9 mouse cellular contexts compared by ENCODE assay signal in the genomic region with DNA sequence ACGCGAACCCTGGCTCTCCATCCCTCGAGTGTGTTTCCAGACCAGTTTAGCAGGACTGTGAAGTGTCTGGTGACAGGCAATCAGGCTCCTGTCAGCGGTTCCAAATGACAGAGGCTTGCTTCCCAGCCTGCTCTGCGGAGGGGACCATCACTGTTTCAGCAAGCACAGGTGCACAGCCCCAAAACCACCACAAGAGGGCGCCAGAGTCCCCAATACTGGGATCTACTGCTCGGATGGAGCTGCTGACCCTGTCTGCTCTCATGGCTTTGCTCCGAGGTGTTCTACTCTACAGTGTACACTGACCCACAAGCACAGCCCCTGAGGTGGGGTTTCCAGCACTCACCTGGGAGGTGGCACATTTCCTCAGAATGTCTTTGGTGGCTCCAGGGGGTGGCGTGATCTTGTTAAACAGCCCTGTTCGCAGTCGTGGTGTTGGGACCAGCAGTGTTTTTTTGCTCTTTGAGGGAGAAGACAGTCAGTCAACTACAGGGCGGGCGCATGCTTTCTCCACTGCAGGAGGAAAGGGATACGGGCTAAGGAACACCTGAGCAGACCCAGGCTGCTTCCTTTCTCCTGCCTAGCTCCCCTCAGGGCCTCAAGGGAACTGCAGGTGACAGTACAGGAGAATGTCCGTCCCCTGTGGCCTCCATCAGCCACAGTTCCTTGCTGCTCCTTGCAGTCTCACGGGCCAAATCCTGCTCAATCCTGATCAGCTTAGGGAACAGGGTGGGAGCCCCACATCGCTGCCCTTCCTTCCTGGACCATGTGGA. TPM values are rescaled to one million over a fixed set of nuclear protein-coding genes. Genes with fewer than 3 reads are reported as not detected.
DNase-seq lines count a peak whose midpoint lies in the region; ATAC-seq and TF ChIP-seq lines count a peak whose summit lies in the region.
"Had no signal": no experiment of that assay in that cellular context is flagged by ENCODE, and none has a peak within 500 bp of the region (broad histone marks: within the 10 kb centered on the region; RNA-seq: fewer than 3 reads in every experiment).

No protein-coding gene starts in this region.

- TF ChIP-seq CTCF in E14TG2a.4 (conservative IDR thresholded peaks at IDR 0.05; ENCODE audit: low read length) = peak; percentile 99
- TF ChIP-seq CTCF in liver, postnatal 0 days (IDR thresholded peaks at IDR 0.05; ENCODE audit: low read depth) = peak; percentile 98

- 0 out of 2 replicates have a peak, but pooled peaks cover 3% of the 10 kb centered on the region for H3K27me3 ChIP-seq in E14TG2a.4 (ENCODE audit: insufficient read depth, low read length)
- peaks cover 4% of the 10 kb centered on the region; the same call in 1 of the 2 replicates for H3K27me3 ChIP-seq in embryonic facial prominence, embryonic 10.5 days (replicated peaks; ENCODE audit: low read depth, poor library complexity, severe bottlenecking)
- H3K27me3 ChIP-seq in liver, postnatal 0 days (ENCODE audit: insufficient read depth, low read length) = no peaks in the 10 kb centered on the region
- H3K27me3 ChIP-seq: limb, embryonic 12.5 days had no signal

- TF ChIP-seq EP300 in liver, postnatal 0 days (IDR thresholded peaks at IDR 0.05; ENCODE audit: low read depth) = no peak

- no peak overlapping the region for H3K4me3 ChIP-seq in E14TG2a.4 (replicated peaks; ENCODE audit: low read length)
- no peak overlapping the region for H3K4me3 ChIP-seq in embryonic facial prominence, embryonic 10.5 days
- H3K4me3 ChIP-seq in liver, postnatal 0 days (ENCODE audit: low read depth, low read length) = no peak overlapping the region
- H3K4me3 ChIP-seq: limb, embryonic 12.5 days had no signal

- peaks cover 6% of the 10 kb centered on the region for H3K9me3 ChIP-seq in E14TG2a.4 (ENCODE audit: low read length)
- H3K9me3 ChIP-seq in embryonic facial prominence, embryonic 10.5 days = no peaks in the 10 kb centered on the region
- H3K9me3 ChIP-seq in liver, postnatal 0 days (ENCODE audit: low read length) = no peaks in the 10 kb centered on the region
- H3K9me3 ChIP-seq: limb, embryonic 12.5 days had no signal

- no peak overlapping the region for H3K4me2 ChIP-seq in liver, postnatal 0 days (ENCODE audit: low read depth, low read length)
- H3K4me2 ChIP-seq: limb, embryonic 12.5 days had no signal

- H3K27ac ChIP-seq in embryonic facial prominence, embryonic 10.5 days (replicated peaks) = no peak overlapping the region
- H3K27ac ChIP-seq in liver, postnatal 0 days (ENCODE audit: low read depth) = no peak overlapping the region
- H3K27ac ChIP-seq: limb, embryonic 12.5 days had no signal

- WGBS in embryonic facial prominence, embryonic 10.5 days = 51% methylated on average over 17 of the region's 17 CpGs
- 53% methylated on average over 17 of the region's 17 CpGs for whole genome bisulfite sequencing in liver, postnatal 0 days (ENCODE audit: insufficient replicate concordance)

- peak; percentile 20; the same call in 1 of the 2 replicates for ATAC-seq in liver, postnatal 0 days

- H3K36me3 ChIP-seq in E14TG2a.4 (ENCODE audit: insufficient read depth, low read length) = peaks cover 74% of the 10 kb centered on the region
- peaks cover 75% of the 10 kb centered on the region for H3K36me3 ChIP-seq in embryonic facial prominence, embryonic 10.5 days (replicated peaks)
- H3K36me3 ChIP-seq in liver, postnatal 0 days (replicated peaks; ENCODE audit: insufficient read depth, low read length) = peaks cover 30% of the 10 kb centered on the region

- H3K4me1 ChIP-seq in E14TG2a.4 (replicated peaks; ENCODE audit: low read depth, low read length) = peaks cover 51% of the 10 kb centered on the region
- peaks cover 38% of the 10 kb centered on the region for H3K4me1 ChIP-seq in embryonic facial prominence, embryonic 10.5 days
- H3K4me1 ChIP-seq in liver, postnatal 0 days (ENCODE audit: insufficient read depth) = peaks cover 9% of the 10 kb centered on the region; the same call in 1 of the 2 replicates

- H3K9ac ChIP-seq in liver, postnatal 0 days (replicated peaks) = no peak overlapping the region
- H3K9ac ChIP-seq: limb, embryonic 12.5 days had no signal

- DNase-seq in adrenal gland, postnatal 10 days = peak; percentile 87
- peak; percentile 87 for DNase-seq in embryonic facial prominence, embryonic 10.5 days (ENCODE audit: low spot score)
- DNase-seq in heart, adult 8-10 months (ENCODE audit: low spot score) = peak; percentile 75
- DNase-seq in kidney, postnatal 10 days = peak; percentile 86
- DNase-seq in liver, postnatal 0 days = peak; percentile 84
- peak; percentile 78 for DNase-seq in retina, postnatal 7 days (ENCODE audit: low read depth, low spot score)
- DNase-seq in yolk sac, embryonic 10.5 days (ENCODE audit: low spot score) = no peak

RNA-seq across cellular contexts. Expression of a gene that starts 4.0 kb away (rescaled TPM):
- total RNA-seq in adrenal gland, postnatal 10 days (2021) = 10 to 100 TPM; 30.4 to 32.2 TPM
- polyA plus RNA-seq in embryonic facial prominence, embryonic 10.5 days (2016; fragmentation: Nextera tagmentation; extraction: Ambion mirVana) = 68.2 and 72.3 TPM in 2 replicates
- 10 to 100 TPM; 15.3 to 17.1 (median 15.6) TPM for total RNA-seq in heart, adult 8-10 months (2022)
- polyA plus RNA-seq in liver, postnatal 0 days (2015; fragmentation: Nextera tagmentation; extraction: Ambion mirVana) = 12.9 and 13.7 TPM in 2 replicates

RNA-seq across cellular contexts. Expression of a gene that starts 11.7 kb away (rescaled TPM):
- total RNA-seq in adrenal gland, postnatal 10 days (2021) = 1 to 10 TPM; 4.1 to 6.1 TPM
- 11.7 and 15.2 TPM in 2 replicates for polyA plus RNA-seq in embryonic facial prominence, embryonic 10.5 days (2016; fragmentation: Nextera tagmentation; extraction: Ambion mirVana)
- 1 to 10 TPM; 1.4 to 2.2 (median 1.6) TPM for total RNA-seq in heart, adult 8-10 months (2022)
- 0.04 and 0.05 TPM in 2 replicates for polyA plus RNA-seq in liver, postnatal 0 days (2015; fragmentation: Nextera tagmentation; extraction: Ambion mirVana)

RNA-seq across cellular contexts. Expression of a gene that starts 20.0 kb away (rescaled TPM):
- 1 to 10 TPM; 1.4 to 1.7 TPM for total RNA-seq in adrenal gland, postnatal 10 days (2021)
- polyA plus RNA-seq in embryonic facial prominence, embryonic 10.5 days (2016; fragmentation: Nextera tagmentation; extraction: Ambion mirVana) = 28.8 and 30.1 TPM in 2 replicates
- total RNA-seq in heart, adult 8-10 months (2022) = under 1 TPM in 3 of 4 experiments, not detected in 1; 0.19 to 0.34 (median 0.33) TPM
- 2.7 and 3.1 TPM in 2 replicates for polyA plus RNA-seq in liver, postnatal 0 days (2015; fragmentation: Nextera tagmentation; extraction: Ambion mirVana)

RNA-seq across cellular contexts. Expression of a gene that starts 23.5 kb away (rescaled TPM):
- total RNA-seq in adrenal gland, postnatal 10 days (2021) = under 1 TPM; 0.24 to 0.42 TPM
- 2.8 and 4.6 TPM in 2 replicates for polyA plus RNA-seq in embryonic facial prominence, embryonic 10.5 days (2016; fragmentation: Nextera tagmentation; extraction: Ambion mirVana)
- total RNA-seq in heart, adult 8-10 months (2022) = under 1 TPM in 3 of 4 experiments, not detected in 1; 0.08 to 0.26 (median 0.09) TPM
- polyA plus RNA-seq in liver, postnatal 0 days (2015; fragmentation: Nextera tagmentation; extraction: Ambion mirVana) = not detected in 2 replicates
